Mouse (Mus musculus) olfactory bulb, adult 2 months (tissue): ENCODE measurements at regions not wholly inside any gene's neighbourhood (a gene's known extent, or its start where the extent isn't known, plus 50 kb on each side); places are given as distances from the start of the nearest gene placed in this dataset.

ENCODE experiments used
- CTCF ChIP-seq: fragments of 200-500 bp; IDR thresholded peaks from 2 replicates; pipeline ENCODE4 v1.5.1; 2012; ENCODE audit warnings: low read depth, mild to moderate bottlenecking, low read length, moderate library complexity; ENCODE audit not compliant: insufficient read depth
- POLR2A ChIP-seq: fragments of 200-500 bp; IDR thresholded peaks from 2 replicates; pipeline ENCODE4 v1.6.1; 2012; ENCODE audit warnings: mild to moderate bottlenecking, low read depth, low read length, moderate library complexity; ENCODE audit not compliant: insufficient read depth

- TF ChIP-seq CTCF, result no peak
- TF ChIP-seq POLR2A, result no peak
These were observed 231.8 kb downstream of the Ndfip2 start for GRCm38 (mm10) chr14:105490158-105490557.
